Mouse (Mus musculus) lung, embryonic 15.5 days (tissue): ENCODE measurements at regions not wholly inside any gene's neighbourhood (a gene's known extent, or its start where the extent isn't known, plus 50 kb on each side); places are given as distances from the start of the nearest gene placed in this dataset.
"Not testable (repeated sequence)": the region's sequence is repeated elsewhere in the genome, so short reads cannot be mapped to it uniquely, and the experiment has no call there.

ENCODE experiments used
- ATAC-seq: fragments of 200-750 bp; cut with Nextera tagmentation; 2 replicates; pipeline ENCODE4 v1.8.0; 2017; ENCODE audit warnings: moderate number of reproducible peaks, borderline replicate concordance; ENCODE audit not compliant: low FRiP score, low TSS enrichment; ENCODE audit errors: extremely low read depth
- H3K27ac ChIP-seq: fragments of 300-500 bp; sonication (generic); 2 replicates; pipeline ENCODE4 v1.5.1; 2015; ENCODE audit warnings: moderate library complexity, mild to moderate bottlenecking, inconsistent platforms
- H3K27me3 ChIP-seq: fragments of 300-500 bp; sonication (generic); 2 replicates; pipeline ENCODE4 v1.6.1; 2015; ENCODE audit warnings: inconsistent platforms
- H3K36me3 ChIP-seq: fragments of 300-500 bp; sonication (generic); 2 replicates; pipeline ENCODE4 v1.6.1; 2015; ENCODE audit warnings: inconsistent platforms
- H3K4me1 ChIP-seq: fragments of 300-500 bp; sonication (generic); 2 replicates; pipeline ENCODE4 v1.6.1; 2015; ENCODE audit warnings: inconsistent platforms
- H3K4me2 ChIP-seq: fragments of 300-500 bp; sonication (generic); 2 replicates; pipeline ENCODE4 v1.6.1; 2015; ENCODE audit warnings: inconsistent platforms, mild to moderate bottlenecking, moderate library complexity
- H3K4me3 ChIP-seq: fragments of 300-500 bp; sonication (generic); 2 replicates; pipeline ENCODE4 v1.5.1; 2015; ENCODE audit warnings: mild to moderate bottlenecking, inconsistent platforms
- H3K9ac ChIP-seq: fragments of 300-500 bp; sonication (generic); 2 replicates; pipeline ENCODE4 v1.6.1; 2015; ENCODE audit warnings: inconsistent platforms
- H3K9me3 ChIP-seq: fragments of 300-500 bp; sonication (generic); 2 replicates; pipeline ENCODE4 v1.6.1; 2016; ENCODE audit warnings: inconsistent platforms
- WGBS: fragments of 180-500 bp; shearing (Covaris S2); methylation state at CpG from one replicate; pipeline ENCODE4 v1.1.7; 2015; 5-methylcytosine and 5-hydroxymethylcytosine counted together

GRCm38 (mm10) chr13:75295818-75296217, 206.2 kb downstream of the Pcsk1 start:
- no peak overlapping the region for H3K9ac ChIP-seq
- H3K4me2 ChIP-seq: no peak overlapping the region
- H3K36me3 ChIP-seq: no peaks in the 10 kb centered on the region
- ATAC-seq: no peak
- 92% methylated on average over 4 of the region's 4 CpGs for WGBS
- H3K9me3 ChIP-seq: no peaks in the 10 kb centered on the region; the same call in 1 of the 2 replicates
- H3K4me1 ChIP-seq: no peaks in the 10 kb centered on the region
- no peaks in the 10 kb centered on the region for H3K27me3 ChIP-seq
- H3K4me3 ChIP-seq: no peak overlapping the region
- no peak overlapping the region for H3K27ac ChIP-seq

- no peak overlapping the region for H3K9ac ChIP-seq
- H3K27me3 ChIP-seq: no peaks in the 10 kb centered on the region
- no peaks in the 10 kb centered on the region for H3K4me1 ChIP-seq
- no peak overlapping the region for H3K4me2 ChIP-seq
- H3K9me3 ChIP-seq: no peaks in the 10 kb centered on the region
- no peaks in the 10 kb centered on the region for H3K36me3 ChIP-seq
- no peak overlapping the region for H3K27ac ChIP-seq
- H3K4me3 ChIP-seq: no peak overlapping the region
- no peak for ATAC-seq
Measured at GRCm38 (mm10) chr13:75319780-75320179, 230.2 kb downstream of the Pcsk1 start.

GRCm38 (mm10) chr13:75320239-75320638, 230.6 kb downstream of the Pcsk1 start:
- no peaks in the 10 kb centered on the region for H3K27me3 ChIP-seq
- H3K9ac ChIP-seq: no peak overlapping the region
- H3K27ac ChIP-seq: no peak overlapping the region
- ATAC-seq: no peak
- H3K4me2 ChIP-seq: no peak overlapping the region
- 11% methylated on average over 1 of the region's 1 CpGs for WGBS
- no peaks in the 10 kb centered on the region for H3K36me3 ChIP-seq
- no peaks in the 10 kb centered on the region for H3K4me1 ChIP-seq
- H3K9me3 ChIP-seq: no peaks in the 10 kb centered on the region
- H3K4me3 ChIP-seq: no peak overlapping the region

- H3K4me3 ChIP-seq: no peak overlapping the region
- H3K9me3 ChIP-seq: no peaks in the 10 kb centered on the region
- 47% methylated on average over 5 of the region's 5 CpGs for WGBS
- no peaks in the 10 kb centered on the region for H3K36me3 ChIP-seq
- no peaks in the 10 kb centered on the region for H3K4me1 ChIP-seq
- H3K4me2 ChIP-seq: no peak overlapping the region
- ATAC-seq: no peak
- no peaks in the 10 kb centered on the region for H3K27me3 ChIP-seq
- no peak overlapping the region for H3K9ac ChIP-seq
- no peak overlapping the region for H3K27ac ChIP-seq
Measured at GRCm38 (mm10) chr13:75337054-75337453, 247.4 kb downstream of the Pcsk1 start.

GRCm38 (mm10) chr13:75343422-75343821, 253.8 kb downstream of the Pcsk1 start:
- H3K4me2 ChIP-seq: no peak overlapping the region
- no peaks in the 10 kb centered on the region for H3K27me3 ChIP-seq
- 68% methylated on average over 7 of the region's 7 CpGs for WGBS
- no peaks in the 10 kb centered on the region for H3K36me3 ChIP-seq
- H3K9ac ChIP-seq: no peak overlapping the region
- ATAC-seq: no peak
- no peak overlapping the region for H3K27ac ChIP-seq
- no peaks in the 10 kb centered on the region for H3K9me3 ChIP-seq
- H3K4me3 ChIP-seq: no peak overlapping the region
- no peaks in the 10 kb centered on the region for H3K4me1 ChIP-seq

GRCm38 (mm10) chr13:75366723-75367426, 277.2 kb downstream of the Pcsk1 start:
- Histone ChIP-seq H3K4me3 (no peak overlapping the region), H3K4me2 (no peak overlapping the region), H3K27ac (no peak overlapping the region), H3K4me1 (no peaks in the 10 kb centered on the region), H3K9ac (no peak overlapping the region), H3K36me3 (no peaks in the 10 kb centered on the region), H3K27me3 (no peaks in the 10 kb centered on the region), H3K9me3 (no peaks in the 10 kb centered on the region)
- WGBS: 62% methylated on average over 3 of the region's 3 CpGs
- no peak for ATAC-seq

GRCm38 (mm10) chr13:75368249-75368800, 278.7 kb downstream of the Pcsk1 start:
- ATAC-seq: no peak
- Histone ChIP-seq H3K9ac (no peak overlapping the region), H3K27ac (no peak overlapping the region), H3K4me1 (no peaks in the 10 kb centered on the region), H3K4me2 (no peak overlapping the region), H3K27me3 (no peaks in the 10 kb centered on the region), H3K4me3 (no peak overlapping the region), H3K9me3 (no peaks in the 10 kb centered on the region), H3K36me3 (no peaks in the 10 kb centered on the region)
- WGBS: 59% methylated on average over 7 of the region's 7 CpGs

- not testable (repeated sequence) for H3K4me1 ChIP-seq, H3K4me3 ChIP-seq, H3K4me2 ChIP-seq, H3K9ac ChIP-seq, H3K36me3 ChIP-seq, H3K9me3 ChIP-seq, H3K27me3 ChIP-seq, H3K27ac ChIP-seq, ATAC-seq
- WGBS: 83% methylated on average over 3 of the region's 3 CpGs
Measured at GRCm38 (mm10) chr13:75377100-75377499, 287.5 kb downstream of the Pcsk1 start.

GRCm38 (mm10) chr13:75377717-75378116, 288.1 kb downstream of the Pcsk1 start:
- Histone ChIP-seq H3K27ac (no peak overlapping the region), H3K27me3 (no peaks in the 10 kb centered on the region), H3K4me2 (no peak overlapping the region), H3K9me3 (no peaks in the 10 kb centered on the region), H3K4me1 (no peaks in the 10 kb centered on the region), H3K9ac (no peak overlapping the region), H3K36me3 (no peaks in the 10 kb centered on the region), H3K4me3 (no peak overlapping the region)
- WGBS: 84% methylated on average over 1 of the region's 1 CpGs
- ATAC-seq: no peak

- H3K9me3 ChIP-seq: no peaks in the 10 kb centered on the region
- no peaks in the 10 kb centered on the region for H3K27me3 ChIP-seq
- no peak for ATAC-seq
- no peaks in the 10 kb centered on the region for H3K36me3 ChIP-seq
- no peak overlapping the region for H3K27ac ChIP-seq
- H3K4me3 ChIP-seq: no peak overlapping the region
- no peaks in the 10 kb centered on the region for H3K4me1 ChIP-seq
- WGBS: 61% methylated on average over 4 of the region's 4 CpGs
- no peak overlapping the region for H3K9ac ChIP-seq
- H3K4me2 ChIP-seq: no peak overlapping the region
Measured at GRCm38 (mm10) chr13:75384631-75385340, 295.2 kb downstream of the Pcsk1 start.

- no peak for ATAC-seq
- H3K36me3 ChIP-seq: no peaks in the 10 kb centered on the region
- 89% methylated on average over 1 of the region's 1 CpGs for WGBS
- H3K4me1 ChIP-seq: no peaks in the 10 kb centered on the region
- H3K27me3 ChIP-seq: no peaks in the 10 kb centered on the region
- no peak overlapping the region for H3K9ac ChIP-seq
- no peak overlapping the region for H3K4me2 ChIP-seq
- H3K9me3 ChIP-seq: no peaks in the 10 kb centered on the region
- H3K27ac ChIP-seq: no peak overlapping the region
- no peak overlapping the region for H3K4me3 ChIP-seq
Measured at GRCm38 (mm10) chr13:75389211-75389610, 299.6 kb downstream of the Pcsk1 start.

- WGBS: 86% methylated on average over 1 of the region's 1 CpGs
- H3K4me2 ChIP-seq: no peak overlapping the region
- no peaks in the 10 kb centered on the region for H3K4me1 ChIP-seq
- H3K9ac ChIP-seq: no peak overlapping the region
- ATAC-seq: no peak
- no peaks in the 10 kb centered on the region for H3K36me3 ChIP-seq
- H3K9me3 ChIP-seq: no peaks in the 10 kb centered on the region
- H3K27ac ChIP-seq: no peak overlapping the region
- no peak overlapping the region for H3K4me3 ChIP-seq
- no peaks in the 10 kb centered on the region for H3K27me3 ChIP-seq
Measured at GRCm38 (mm10) chr13:75390177-75390576, 300.6 kb downstream of the Pcsk1 start.
